Mouse (Mus musculus): ENCODE measurements around the gene Acadsb. TPM values are rescaled to one million over a fixed set of nuclear protein-coding genes. Genes with fewer than 3 reads are reported as not detected.

Gene Acadsb
- total RNA-seq, 2 experiments from 2014 or later: 63.4 to 71.9 TPM

- DNase-seq (ENCODE audit: extremely low spot score in 1 of 2, low spot score in 2 of 2): no peak
- intact Hi-C loops (cut with DNase I): loop anchor here (10.0 kb wide), 3 partner anchors 98 to 308 kb away; partner anchors contain the start of gene Bub3
Measured at GRCm38 (mm10) chr7:131437051-131437450, 26.6 kb downstream of the Acadsb start.

- intact Hi-C loops (cut with DNase I): no loop called here
- DNase-seq (ENCODE audit: extremely low spot score in 1 of 2, low spot score in 2 of 2): no peak
Measured at GRCm38 (mm10) chr7:131456714-131457113, 46.3 kb downstream of the Acadsb start.

DNA sequence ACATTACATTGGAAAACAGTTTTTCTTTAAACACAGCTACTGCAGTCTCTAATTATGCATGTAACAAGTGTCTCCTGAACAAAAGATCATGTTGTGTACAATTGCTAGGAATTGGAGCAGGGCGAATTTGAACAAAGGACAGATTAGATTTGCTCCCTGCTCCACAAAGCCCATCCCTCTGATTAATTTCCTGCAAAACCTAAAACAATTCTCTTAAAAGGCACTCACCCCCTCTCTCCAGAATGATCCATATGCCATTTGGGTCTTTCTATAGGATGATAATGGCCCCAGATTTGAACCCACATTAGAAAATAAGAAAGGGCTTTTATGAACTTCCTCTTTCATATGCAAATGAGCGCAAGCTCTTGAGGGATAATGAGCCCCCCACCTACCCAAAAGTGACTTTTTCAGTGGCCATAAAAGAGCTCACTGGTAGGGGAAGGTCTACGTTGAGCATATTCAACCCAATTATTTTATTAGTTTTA, 54.8 kb downstream of the Acadsb start:
- DNase-seq (ENCODE audit: extremely low spot score in 1 of 2, low spot score in 2 of 2): no peak
- intact Hi-C loops (cut with DNase I): no loop called here

GRCm38 (mm10) chr7:131465735-131466134, 55.3 kb downstream of the Acadsb start:
- intact Hi-C loops (cut with DNase I): no loop called here

GRCm38 (mm10) chr7:131467312-131467711, 56.9 kb downstream of the Acadsb start:
- DNase-seq (ENCODE audit: extremely low spot score in 1 of 2, low spot score in 2 of 2): no peak
- intact Hi-C loops (cut with DNase I): no loop called here

More at GRCm38 (mm10) chr7:131465735-131466134, 55.3 kb downstream of the Acadsb start:
- no peak for DNase-seq (ENCODE audit: extremely low spot score in 1 of 2, low spot score in 2 of 2)

- DNase-seq (ENCODE audit: extremely low spot score in 1 of 2, low spot score in 2 of 2): no peak
Measured at GRCm38 (mm10) chr7:131469506-131469905, 59.1 kb downstream of the Acadsb start.

DNA sequence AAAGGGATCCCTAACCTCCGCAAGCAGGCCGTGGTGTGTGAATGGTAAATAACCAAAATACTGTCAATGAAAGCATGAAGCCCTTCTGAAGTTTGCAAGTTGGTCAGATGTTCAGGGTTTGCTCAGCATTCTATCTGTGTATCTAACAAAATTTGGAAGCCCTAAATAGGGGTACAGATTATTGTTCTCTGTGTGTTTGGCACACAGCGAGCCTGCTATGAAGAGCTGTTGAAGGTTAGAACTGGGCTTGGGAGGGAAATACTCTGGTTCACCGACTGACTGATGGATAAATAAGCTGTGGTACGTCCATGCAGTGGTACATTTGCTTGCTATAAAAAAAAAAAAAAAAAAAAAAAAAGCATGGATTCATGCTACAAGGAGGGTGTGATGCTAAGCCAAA, 61.1 kb downstream of the Acadsb start:
- intact Hi-C loops (cut with DNase I): no loop called here
- no peak for DNase-seq (ENCODE audit: extremely low spot score in 1 of 2, low spot score in 2 of 2)

More at GRCm38 (mm10) chr7:131469506-131469905, 59.1 kb downstream of the Acadsb start:
- intact Hi-C loops (cut with DNase I): no loop called here

GRCm38 (mm10) chr7:131477140-131477539, 66.7 kb downstream of the Acadsb start:
- intact Hi-C loops (cut with DNase I): no loop called here
- DNase-seq (ENCODE audit: extremely low spot score in 1 of 2, low spot score in 2 of 2): no peak

DNA sequence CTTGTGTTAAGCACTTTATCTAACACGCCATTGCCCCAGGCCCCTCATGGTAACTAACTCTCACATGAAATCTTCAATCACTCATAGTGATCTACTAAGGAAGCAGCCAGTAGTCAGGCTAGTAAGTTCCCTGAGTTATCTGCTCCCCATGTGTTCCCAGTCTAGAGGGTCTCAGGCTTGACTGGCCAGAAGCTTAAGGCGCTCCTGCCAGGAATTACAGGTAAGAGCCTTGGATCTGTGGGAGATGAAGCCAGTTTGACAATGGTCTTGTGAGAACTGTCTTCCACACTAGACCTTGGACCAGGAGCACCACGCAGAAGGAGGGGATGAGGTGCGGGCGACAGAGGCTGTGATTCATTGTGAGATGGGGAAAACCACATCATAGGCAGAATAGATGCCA, 68.0 kb downstream of the Acadsb start:
- intact Hi-C loops (cut with DNase I): no loop called here
- no peak for DNase-seq (ENCODE audit: extremely low spot score in 1 of 2, low spot score in 2 of 2)

Other genes starting within 250 kb of the Acadsb start
- gene 5430419D17Rik, start 236.2 kb upstream of the Acadsb start, total RNA-seq (2021): under 1 TPM; 0.04 to 0.08 TPM
- gene Cuzd1, start 88.3 kb upstream of the Acadsb start, total RNA-seq (2021): under 1 TPM; 0.30 to 0.49 TPM
- under 1 TPM in 1 of 2 experiments, not detected in 1; 0.75 TPM for gene Fam24b, start 81.1 kb upstream of the Acadsb start, total RNA-seq (2021)
- not detected for gene Fam24a, start 76.7 kb upstream of the Acadsb start, total RNA-seq (2021)
- 10 to 100 TPM; 27.1 to 34.8 TPM for gene 2310057M21Rik, start 47.8 kb upstream of the Acadsb start, total RNA-seq (2021)
- gene Pstk, start 39.5 kb upstream of the Acadsb start, total RNA-seq (2021): 10 to 100 TPM; 33.4 TPM
- 10 to 100 TPM; 49.1 to 52.4 TPM for gene Ikzf5, start 80 bp upstream of the Acadsb start, total RNA-seq (2021)
- not detected for gene Hmx3, start 132.3 kb downstream of the Acadsb start, total RNA-seq (2021)
- gene Hmx2, start 138.2 kb downstream of the Acadsb start, total RNA-seq (2021): not detected
- gene Bub3, start 149.6 kb downstream of the Acadsb start, total RNA-seq (2021): 10 to 100 TPM; 56.1 to 57.0 TPM